Mouse (Mus musculus) brain, embryonic 18.5 days (tissue): Measurements from ENCODE around the gene Flot2.

Experiments used
- DNase-seq: peaks from one replicate; pipeline ENCODE4 v3.0.0-alpha.2; 2012; ENCODE audit warnings: low read depth, low spot score

The Flot2 gene

GRCm38 (mm10) chr11:78102958-78103747 is 65.4 kb downstream of the Flot2 start:
- no peak for DNase-seq

GRCm38 (mm10) chr11:78104501-78104900 is 66.8 kb downstream of the Flot2 start:
- DNase-seq = no peak
